23 mouse cellular contexts compared by ENCODE assay signal in genomic region chr7:109516500-109516899, GRCm38 (mm10). TPM values are rescaled to one million over a fixed set of nuclear protein-coding genes. Genes with fewer than 3 reads are reported as not detected.
DNase-seq lines count a peak whose midpoint lies in the region; ATAC-seq and TF ChIP-seq lines count a peak whose summit lies in the region.
"Had no signal": no experiment of that assay in that cellular context is flagged by ENCODE, and none has a peak within 500 bp of the region (broad histone marks: within the 10 kb centered on the region; RNA-seq: fewer than 3 reads in every experiment).

No protein-coding gene starts in this region.

- H3K4me3 ChIP-seq in testis, adult 2 months (ENCODE audit: control insufficient read depth, low read depth, low read length) = peak overlapping the region; percentile 75
- H3K4me3 ChIP-seq in heart, embryonic 11.5 days (ENCODE audit: low read depth, low read length) = no peak overlapping the region
- H3K4me3 ChIP-seq: embryonic facial prominence, embryonic 10.5 days; embryonic facial prominence, embryonic 12.5 days; forebrain, embryonic 13.5 days; forebrain, embryonic 15.5 days had no signal

- no peaks in the 10 kb centered on the region for H3K9me3 ChIP-seq in heart, embryonic 11.5 days (replicated peaks; ENCODE audit: control insufficient read depth, low read length)
- H3K9me3 ChIP-seq: embryonic facial prominence, embryonic 10.5 days; embryonic facial prominence, embryonic 12.5 days; forebrain, embryonic 13.5 days; forebrain, embryonic 15.5 days; G1E had no signal

- ATAC-seq in heart, embryonic 11.5 days (replicated peaks; ENCODE audit: insufficient number of reproducible peaks, low FRiP score, low TSS enrichment) = no peak
- ATAC-seq: activated CD4-positive, CD25-positive, alpha-beta regulatory T cell, adult 4 months; CD4-positive, CD25-positive, alpha-beta regulatory T cell, adult 4 months; forebrain, embryonic 13.5 days; forebrain, embryonic 15.5 days; forebrain, postnatal 0 days; Patski had no signal

- DNase-seq in adrenal gland, adult (ENCODE audit: inconsistent age in 2 of 2, low spot score in 1 of 2) = peak; percentile 12 to 60
- DNase-seq in adrenal gland, postnatal 25 days = no peak
- DNase-seq in testis, postnatal 10 days (ENCODE audit: low spot score) = no peak
- DNase-seq in testis, postnatal 14 days (ENCODE audit: low spot score) = peak; percentile 45
- DNase-seq: adrenal gland, adult 2 months; adrenal gland, postnatal 10 days; adrenal gland, postnatal 36 days; cerebellum, adult 2 months; cerebellum, adult 9-10 months; cerebellum, postnatal 10 days; cerebellum, postnatal 25 days; forebrain, postnatal 0 days had no signal

- peak; percentile 54; the same call in 1 of the 2 replicates for TF ChIP-seq POLR2A in testis, adult 2 months (IDR thresholded peaks at IDR 0.05; ENCODE audit: control insufficient read depth, low read depth, low read length)

- 79% methylated on average over 3 of the region's 3 CpGs for WGBS in heart, embryonic 11.5 days (ENCODE audit: insufficient replicate concordance)

- H3K4me2 ChIP-seq in heart, embryonic 11.5 days = no peak overlapping the region
- H3K4me2 ChIP-seq: embryonic facial prominence, embryonic 12.5 days; forebrain, embryonic 13.5 days; forebrain, embryonic 15.5 days had no signal

- peaks cover 3% of the 10 kb centered on the region for H3K4me1 ChIP-seq in testis, adult 2 months (ENCODE audit: control insufficient read depth, insufficient read depth, low read length)
- peaks cover 9% of the 10 kb centered on the region; the same call in 1 of the 2 replicates for H3K4me1 ChIP-seq in heart, embryonic 11.5 days (ENCODE audit: control insufficient read depth, insufficient read depth, low read length)

- H3K36me3 ChIP-seq in testis, adult 2 months (ENCODE audit: control insufficient read depth, insufficient read depth, low read length) = no peaks in the 10 kb centered on the region
- H3K36me3 ChIP-seq in heart, embryonic 11.5 days (ENCODE audit: control insufficient read depth, insufficient read depth, low read length) = peaks cover 8% of the 10 kb centered on the region; the same call in 1 of the 2 replicates

- H3K27ac ChIP-seq in testis, adult 2 months (ENCODE audit: control insufficient read depth, insufficient read depth, low read depth, low read length) = peak overlapping the region; percentile 50
- H3K27ac ChIP-seq in heart, embryonic 11.5 days (ENCODE audit: low read depth, low read length) = no peak overlapping the region
- H3K27ac ChIP-seq: embryonic facial prominence, embryonic 10.5 days; embryonic facial prominence, embryonic 12.5 days; forebrain, embryonic 13.5 days; forebrain, embryonic 15.5 days had no signal

- H3K9ac ChIP-seq in heart, embryonic 11.5 days (ENCODE audit: low read depth, low read length) = no peak overlapping the region
- H3K9ac ChIP-seq: embryonic facial prominence, embryonic 12.5 days; forebrain, embryonic 13.5 days; forebrain, embryonic 15.5 days; forebrain, postnatal 0 days had no signal

- TF ChIP-seq CTCF in testis, adult 2 months (IDR thresholded peaks at IDR 0.05; ENCODE audit: control insufficient read depth, insufficient read depth, insufficient replicate concordance, low read depth, low read length) = no peak

- no peaks in the 10 kb centered on the region for H3K27me3 ChIP-seq in testis, adult 2 months (ENCODE audit: control insufficient read depth, insufficient read depth, low read length)
- H3K27me3 ChIP-seq in heart, embryonic 11.5 days (ENCODE audit: control insufficient read depth, insufficient read depth, low read length) = no peaks in the 10 kb centered on the region
- H3K27me3 ChIP-seq: CH12.LX; embryonic facial prominence, embryonic 12.5 days; forebrain, embryonic 13.5 days; forebrain, embryonic 15.5 days; Patski had no signal

RNA-seq across cellular contexts. Expression of gene Rpl27a, which starts 2.4 kb away (rescaled TPM):
- 201 and 220 TPM in 2 replicates for total RNA-seq in adrenal gland, postnatal 25 days (2021)
- polyA plus RNA-seq in testis, adult 2 months (2012; rRNA removed) = 185 and 223 TPM in 2 replicates
- 88.2 and 106 TPM in 2 replicates for polyA plus RNA-seq in heart, embryonic 11.5 days (2014; fragmentation: Nextera tagmentation; extraction: Ambion mirVana)

RNA-seq across cellular contexts. Expression of gene Trim66, which starts 8.6 kb away (rescaled TPM):
- total RNA-seq in adrenal gland, postnatal 25 days (2021) = 0.19 and 0.33 TPM in 2 replicates
- 20.6 and 25.6 TPM in 2 replicates for polyA plus RNA-seq in testis, adult 2 months (2012; rRNA removed)
- polyA plus RNA-seq in heart, embryonic 11.5 days (2014; fragmentation: Nextera tagmentation; extraction: Ambion mirVana) = 0.03 and 0.04 TPM in 2 replicates
- polyA plus RNA-seq: activated CD4-positive, CD25-positive, alpha-beta regulatory T cell, adult 4 months; CD4-positive, CD25-positive, alpha-beta regulatory T cell, adult 4 months had no signal

Comparison
In these comparisons a context has a peak if more than half of its experiments do, and no peak if none do; other contexts are left out.
1. DNase-seq: peak in adrenal gland, adult (2 of 2) and testis, postnatal 14 days (single experiment); none in adrenal gland, postnatal 25 days (single experiment) and testis, postnatal 10 days (single experiment).
2. RNA of gene Trim66, which starts 8.6 kb away (polyA plus RNA-seq): 20.6 to 25.6 TPM in testis, adult 2 months; 0.03 to 0.04 TPM in heart, embryonic 11.5 days; every median in the first group is over 10 times any median in the second.